Mouse (Mus musculus): ENCODE measurements around the gene Ly6g6c. TPM values are rescaled to one million over a fixed set of nuclear protein-coding genes. Genes with fewer than 3 reads are reported as not detected.

Ly6g6c gene
- polyA plus RNA-seq, 1 experiment, result not detected

GRCm38 (mm10) chr17:35106522-35106921 lies 41.3 kb downstream of the Ly6g6c start:
- Histone ChIP-seq H3K4me3 (ENCODE audit: insufficient read depth, low read depth, low read length) (no peak overlapping the region), H3K27ac (ENCODE audit: insufficient read depth, low read depth, low read length) (no peak overlapping the region), H3K4me1 (ENCODE audit: control insufficient read depth, insufficient read depth, low read length) (peaks cover 2% of the 10 kb centered on the region; the same call in 1 of the 2 replicates)
- TF ChIP-seq CTCF (IDR thresholded peaks at IDR 0.05; ENCODE audit: insufficient read depth, low read depth, low read length) (no peak), POLR2A (IDR thresholded peaks at IDR 0.05; ENCODE audit: insufficient read depth, low read depth, low read length) (no peak)
- WGBS, result 60% methylated on average over 3 of the region's 3 CpGs

GRCm38 (mm10) chr17:35108097-35108496 lies 42.9 kb downstream of the Ly6g6c start, which contains the start of gene Ly6g5c:
TSS of gene Ly6g5c (plus strand) at chr17:35108279.
- H3K4me3 ChIP-seq (ENCODE audit: insufficient read depth, low read depth, low read length), result no peak within 1 kb of the TSS
- 80% methylated on average over 6 of the region's 6 CpGs for WGBS
- H3K4me1 ChIP-seq (ENCODE audit: control insufficient read depth, insufficient read depth, low read length), result peaks cover 2% of the 10 kb centered on the region; the same call in 1 of the 2 replicates
- no peak for TF ChIP-seq POLR2A (IDR thresholded peaks at IDR 0.05; ENCODE audit: insufficient read depth, low read depth, low read length)
- TF ChIP-seq CTCF (IDR thresholded peaks at IDR 0.05; ENCODE audit: insufficient read depth, low read depth, low read length), result no peak
- H3K27ac ChIP-seq (ENCODE audit: insufficient read depth, low read depth, low read length), result no peak within 1 kb of the TSS

GRCm38 (mm10) chr17:35111774-35112173 lies 46.6 kb downstream of the Ly6g6c start:
- no peaks in the 10 kb centered on the region for H3K4me1 ChIP-seq (ENCODE audit: control insufficient read depth, insufficient read depth, low read length)
- 72% methylated on average over 9 of the region's 9 CpGs for WGBS
- TF ChIP-seq CTCF (IDR thresholded peaks at IDR 0.05; ENCODE audit: insufficient read depth, low read depth, low read length) (no peak), POLR2A (IDR thresholded peaks at IDR 0.05; ENCODE audit: insufficient read depth, low read depth, low read length) (no peak)

GRCm38 (mm10) chr17:35115046-35116019 lies 50.1 kb downstream of the Ly6g6c start, which contains the start of gene Ly6g5b:
TSS of gene Ly6g5b (minus strand) at chr17:35115428.
- H3K27ac ChIP-seq (ENCODE audit: insufficient read depth, low read depth, low read length), result no peak within 1 kb of the TSS
- no peak for TF ChIP-seq POLR2A (IDR thresholded peaks at IDR 0.05; ENCODE audit: insufficient read depth, low read depth, low read length)
- TF ChIP-seq CTCF (IDR thresholded peaks at IDR 0.05; ENCODE audit: insufficient read depth, low read depth, low read length), result no peak
- H3K4me3 ChIP-seq (ENCODE audit: insufficient read depth, low read depth, low read length), result no peak within 1 kb of the TSS
- H3K4me1 ChIP-seq (ENCODE audit: control insufficient read depth, insufficient read depth, low read length), result no peaks in the 10 kb centered on the region
- WGBS, result 85% methylated on average over 8 of the region's 8 CpGs

More at GRCm38 (mm10) chr17:35111774-35112173, 46.6 kb downstream of the Ly6g6c start:
- no peak overlapping the region for H3K27ac ChIP-seq (ENCODE audit: insufficient read depth, low read depth, low read length)
- no peak overlapping the region for H3K4me3 ChIP-seq (ENCODE audit: insufficient read depth, low read depth, low read length)

Other genes starting within 250 kb of the Ly6g6c start
- not detected in 2 replicates for gene Stk19, start 228.4 kb upstream of the Ly6g6c start, polyA plus RNA-seq (2012; ENCODE audit: insufficient read depth, insufficient read length, low replicate concordance, missing spikeins)
- gene Dxo, start 228.4 kb upstream of the Ly6g6c start, polyA plus RNA-seq (2012; ENCODE audit: insufficient read depth, insufficient read length, low replicate concordance, missing spikeins), result not detected in 2 replicates
- not detected in 2 replicates for gene Skiv2l, start 215.2 kb upstream of the Ly6g6c start, polyA plus RNA-seq (2012; ENCODE audit: insufficient read depth, insufficient read length, low replicate concordance, missing spikeins)
- not detected in 2 replicates for gene Nelfe, start 215.0 kb upstream of the Ly6g6c start, polyA plus RNA-seq (2012; ENCODE audit: insufficient read depth, insufficient read length, low replicate concordance, missing spikeins)
- not detected in 2 replicates for gene Cfb, start 202.9 kb upstream of the Ly6g6c start, polyA plus RNA-seq (2012; ENCODE audit: insufficient read depth, insufficient read length, low replicate concordance, missing spikeins)
- not detected in 2 replicates for gene Zbtb12, start 185.9 kb upstream of the Ly6g6c start, polyA plus RNA-seq (2012; ENCODE audit: insufficient read depth, insufficient read length, low replicate concordance, missing spikeins)
- not detected in 2 replicates for gene Gm20547, start 183.3 kb upstream of the Ly6g6c start, polyA plus RNA-seq (2012; ENCODE audit: insufficient read depth, insufficient read length, low replicate concordance, missing spikeins)
- not detected in 2 replicates for gene C2, start 167.1 kb upstream of the Ly6g6c start, polyA plus RNA-seq (2012; ENCODE audit: insufficient read depth, insufficient read length, low replicate concordance, missing spikeins)
- gene Ehmt2, start 166.9 kb upstream of the Ly6g6c start, polyA plus RNA-seq (2012; ENCODE audit: insufficient read depth, insufficient read length, low replicate concordance, missing spikeins), result 130 TPM in 1 of 2 replicates, not detected in the other
- gene Slc44a4, start 150.9 kb upstream of the Ly6g6c start, polyA plus RNA-seq (2012; ENCODE audit: insufficient read depth, insufficient read length, low replicate concordance, missing spikeins), result not detected in 2 replicates
- gene Neu1, start 134.1 kb upstream of the Ly6g6c start, polyA plus RNA-seq (2012; ENCODE audit: insufficient read depth, insufficient read length, low replicate concordance, missing spikeins), result not detected in 2 replicates
- not detected in 2 replicates for gene Hspa1b, start 106.2 kb upstream of the Ly6g6c start, polyA plus RNA-seq (2012; ENCODE audit: insufficient read depth, insufficient read length, low replicate concordance, missing spikeins)
- not detected in 2 replicates for gene Gm20481, start 95.5 kb upstream of the Ly6g6c start, polyA plus RNA-seq (2012; ENCODE audit: insufficient read depth, insufficient read length, low replicate concordance, missing spikeins)
- not detected in 2 replicates for gene Hspa1a, start 93.2 kb upstream of the Ly6g6c start, polyA plus RNA-seq (2012; ENCODE audit: insufficient read depth, insufficient read length, low replicate concordance, missing spikeins)
- gene Hspa1l, start 92.7 kb upstream of the Ly6g6c start, polyA plus RNA-seq (2012; ENCODE audit: insufficient read depth, insufficient read length, low replicate concordance, missing spikeins), result not detected in 2 replicates
- gene Lsm2, start 83.5 kb upstream of the Ly6g6c start, polyA plus RNA-seq (2012; ENCODE audit: insufficient read depth, insufficient read length, low replicate concordance, missing spikeins), result not detected in 2 replicates
- not detected in 2 replicates for gene Vars, start 64.4 kb upstream of the Ly6g6c start, polyA plus RNA-seq (2012; ENCODE audit: insufficient read depth, insufficient read length, low replicate concordance, missing spikeins)
- not detected in 2 replicates for gene Vwa7, start 48.8 kb upstream of the Ly6g6c start, polyA plus RNA-seq (2012; ENCODE audit: insufficient read depth, insufficient read length, low replicate concordance, missing spikeins)
- not detected in 2 replicates for gene Sapcd1, start 37.4 kb upstream of the Ly6g6c start, polyA plus RNA-seq (2012; ENCODE audit: insufficient read depth, insufficient read length, low replicate concordance, missing spikeins)
- not detected in 2 replicates for gene Msh5, start 18.6 kb upstream of the Ly6g6c start, polyA plus RNA-seq (2012; ENCODE audit: insufficient read depth, insufficient read length, low replicate concordance, missing spikeins)
- gene Clic1, start 15.4 kb upstream of the Ly6g6c start, polyA plus RNA-seq (2012; ENCODE audit: insufficient read depth, insufficient read length, low replicate concordance, missing spikeins), result not detected in 2 replicates
- not detected in 2 replicates for gene Ddah2, start 6.4 kb upstream of the Ly6g6c start, polyA plus RNA-seq (2012; ENCODE audit: insufficient read depth, insufficient read length, low replicate concordance, missing spikeins)
- not detected in 2 replicates for gene Mpig6b, start 796 bp downstream of the Ly6g6c start, polyA plus RNA-seq (2012; ENCODE audit: insufficient read depth, insufficient read length, low replicate concordance, missing spikeins)
- not detected in 2 replicates for gene Ly6g6e, start 11.5 kb downstream of the Ly6g6c start, polyA plus RNA-seq (2012; ENCODE audit: insufficient read depth, insufficient read length, low replicate concordance, missing spikeins)
- not detected in 2 replicates for gene Ly6g6d, start 12.7 kb downstream of the Ly6g6c start, polyA plus RNA-seq (2012; ENCODE audit: insufficient read depth, insufficient read length, low replicate concordance, missing spikeins)
- not detected in 2 replicates for gene Ly6g6f, start 20.2 kb downstream of the Ly6g6c start, polyA plus RNA-seq (2012; ENCODE audit: insufficient read depth, insufficient read length, low replicate concordance, missing spikeins)
- gene Abhd16a, start 23.9 kb downstream of the Ly6g6c start, polyA plus RNA-seq (2012; ENCODE audit: insufficient read depth, insufficient read length, low replicate concordance, missing spikeins), result not detected in 2 replicates
- not detected in 2 replicates for gene Ly6g5c, start 42.9 kb downstream of the Ly6g6c start, polyA plus RNA-seq (2012; ENCODE audit: insufficient read depth, insufficient read length, low replicate concordance, missing spikeins)
- gene Ly6g5b, start 50.0 kb downstream of the Ly6g6c start, polyA plus RNA-seq (2012; ENCODE audit: insufficient read depth, insufficient read length, low replicate concordance, missing spikeins), result not detected in 2 replicates
- not detected in 2 replicates for gene Gpank1, start 56.1 kb downstream of the Ly6g6c start, polyA plus RNA-seq (2012; ENCODE audit: insufficient read depth, insufficient read length, low replicate concordance, missing spikeins)
- gene Csnk2b, start 56.7 kb downstream of the Ly6g6c start, polyA plus RNA-seq (2012; ENCODE audit: insufficient read depth, insufficient read length, low replicate concordance, missing spikeins), result not detected in 2 replicates
- not detected in 2 replicates for gene D17H6S53E, start 61.0 kb downstream of the Ly6g6c start, polyA plus RNA-seq (2012; ENCODE audit: insufficient read depth, insufficient read length, low replicate concordance, missing spikeins)
- gene Apom, start 66.7 kb downstream of the Ly6g6c start, polyA plus RNA-seq (2012; ENCODE audit: insufficient read depth, insufficient read length, low replicate concordance, missing spikeins), result not detected in 2 replicates
- gene Bag6, start 69.8 kb downstream of the Ly6g6c start, polyA plus RNA-seq (2012; ENCODE audit: insufficient read depth, insufficient read length, low replicate concordance, missing spikeins), result 684 TPM in 1 of 2 replicates, not detected in the other
- gene Prrc2a, start 99.5 kb downstream of the Ly6g6c start, polyA plus RNA-seq (2012; ENCODE audit: insufficient read depth, insufficient read length, low replicate concordance, missing spikeins), result 146 and 391 TPM in 2 replicates
- not detected in 2 replicates for gene Aif1, start 110.7 kb downstream of the Ly6g6c start, polyA plus RNA-seq (2012; ENCODE audit: insufficient read depth, insufficient read length, low replicate concordance, missing spikeins)
- gene Lst1, start 123.1 kb downstream of the Ly6g6c start, polyA plus RNA-seq (2012; ENCODE audit: insufficient read depth, insufficient read length, low replicate concordance, missing spikeins), result not detected in 2 replicates
- gene Ltb, start 129.1 kb downstream of the Ly6g6c start, polyA plus RNA-seq (2012; ENCODE audit: insufficient read depth, insufficient read length, low replicate concordance, missing spikeins), result not detected in 2 replicates
- gene Tnf, start 136.6 kb downstream of the Ly6g6c start, polyA plus RNA-seq (2012; ENCODE audit: insufficient read depth, insufficient read length, low replicate concordance, missing spikeins), result not detected in 2 replicates
- gene Lta, start 140.0 kb downstream of the Ly6g6c start, polyA plus RNA-seq (2012; ENCODE audit: insufficient read depth, insufficient read length, low replicate concordance, missing spikeins), result not detected in 2 replicates
- gene Gm16181, start 155.4 kb downstream of the Ly6g6c start, polyA plus RNA-seq (2012; ENCODE audit: insufficient read depth, insufficient read length, low replicate concordance, missing spikeins), result not detected in 2 replicates
- gene Atp6v1g2, start 168.3 kb downstream of the Ly6g6c start, polyA plus RNA-seq (2012; ENCODE audit: insufficient read depth, insufficient read length, low replicate concordance, missing spikeins), result not detected in 2 replicates
- gene Nfkbil1, start 170.4 kb downstream of the Ly6g6c start, polyA plus RNA-seq (2012; ENCODE audit: insufficient read depth, insufficient read length, low replicate concordance, missing spikeins), result not detected in 2 replicates
- gene Ddx39b, start 176.4 kb downstream of the Ly6g6c start, polyA plus RNA-seq (2012; ENCODE audit: insufficient read depth, insufficient read length, low replicate concordance, missing spikeins), result 290 and 359 TPM in 2 replicates
- 345 and 592 TPM in 2 replicates for gene H2-D1, start 197.3 kb downstream of the Ly6g6c start, polyA plus RNA-seq (2012; ENCODE audit: insufficient read depth, insufficient read length, low replicate concordance, missing spikeins)